Mouse (Mus musculus): ENCODE data around the gene Snx17. TPM values are rescaled to one million over a fixed set of nuclear protein-coding genes. Genes with fewer than 3 reads are reported as not detected.

Gene Snx17
- polyA plus RNA-seq, 1 experiment from 2014 or later: 115 TPM

DNA sequence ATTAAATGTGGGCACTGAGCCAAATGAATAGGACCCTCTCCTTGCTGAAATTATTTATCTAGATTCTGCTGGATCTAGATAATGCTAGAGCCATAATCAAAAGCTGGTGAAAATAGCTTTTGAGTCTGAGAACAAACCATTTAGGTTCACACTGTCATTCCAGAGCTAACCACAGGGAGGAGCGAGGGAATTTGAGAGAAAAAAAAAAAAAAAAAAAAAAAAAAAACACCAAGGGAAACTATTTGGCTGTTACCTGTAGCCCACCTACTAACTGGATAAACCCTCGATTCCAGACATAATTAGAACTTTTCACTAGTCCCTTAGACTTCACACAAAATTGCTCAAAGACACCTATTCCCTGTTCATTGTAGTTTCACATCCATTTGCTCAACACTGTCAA lies 26.0 kb downstream of the Snx17 start:
- no peak for ATAC-seq (ENCODE audit: low FRiP score, low read depth)
- 1% methylated on average over 2 of the region's 2 CpGs for whole genome bisulfite sequencing
- H3K27ac ChIP-seq (replicated peaks): no peak overlapping the region
- no peaks in the 10 kb centered on the region for H3K9me3 ChIP-seq
- no peaks in the 10 kb centered on the region for H3K36me3 ChIP-seq
- H3K9ac ChIP-seq: peak overlapping the region; percentile 27; the same call in 1 of the 2 replicates
- no peaks in the 10 kb centered on the region for H3K27me3 ChIP-seq
- H3K4me2 ChIP-seq: peak overlapping the region; percentile 66
- peaks cover 26% of the 10 kb centered on the region for H3K4me1 ChIP-seq (replicated peaks)
- H3K4me3 ChIP-seq: peak overlapping the region; percentile 85

GRCm38 (mm10) chr5:31219474-31219873 lies 26.4 kb downstream of the Snx17 start:
- Histone ChIP-seq H3K4me1 (replicated peaks) (peaks cover 26% of the 10 kb centered on the region), H3K4me2 (peak overlapping the region; percentile 66), H3K4me3 (peak overlapping the region; percentile 85), H3K9me3 (no peaks in the 10 kb centered on the region), H3K27ac (replicated peaks) (peak overlapping the region; percentile 94), H3K9ac (peak overlapping the region; percentile 80), H3K36me3 (no peaks in the 10 kb centered on the region), H3K27me3 (no peaks in the 10 kb centered on the region)
- no peak for ATAC-seq (ENCODE audit: low FRiP score, low read depth)
- WGBS: 1% methylated on average over 11 of the region's 11 CpGs

DNA sequence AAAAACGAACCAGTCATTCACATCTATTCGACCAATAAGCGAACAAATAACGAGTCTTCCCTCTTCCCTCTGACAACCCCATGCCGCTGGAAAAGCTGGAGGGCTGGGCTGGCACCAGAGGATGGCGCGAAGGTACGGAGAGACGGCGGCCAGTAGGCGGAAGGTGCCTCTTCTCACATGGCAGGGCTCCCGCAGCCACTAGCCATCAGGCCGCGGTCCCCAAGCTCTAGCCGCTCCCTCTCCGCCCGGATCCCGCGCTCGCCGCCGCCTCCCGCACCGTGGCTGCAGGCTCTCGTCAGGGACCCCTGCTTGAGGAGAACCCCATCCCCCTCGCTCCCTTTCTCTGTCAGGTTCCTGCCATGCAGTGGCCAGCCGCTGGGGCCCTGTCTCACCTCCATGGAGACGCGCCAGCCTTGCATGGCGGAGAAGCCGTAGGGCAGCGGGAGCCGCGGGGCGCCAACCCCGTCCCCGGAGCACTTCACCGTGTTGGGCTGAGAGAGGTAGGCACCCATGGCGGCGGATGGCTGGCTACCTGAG lies 27.0 kb downstream of the Snx17 start:
- H3K4me2 ChIP-seq: peak overlapping the region; percentile 66
- H3K36me3 ChIP-seq: no peaks in the 10 kb centered on the region
- no peaks in the 10 kb centered on the region for H3K27me3 ChIP-seq
- peak overlapping the region; percentile 85 for H3K4me3 ChIP-seq
- under 1% methylated on average over 38 of the region's 40 CpGs for WGBS
- peak; percentile 67; the same call in 1 of the 2 replicates for ATAC-seq (ENCODE audit: low FRiP score, low read depth)
- H3K4me1 ChIP-seq (replicated peaks): peaks cover 26% of the 10 kb centered on the region
- no peaks in the 10 kb centered on the region for H3K9me3 ChIP-seq
- peak overlapping the region; percentile 80 for H3K9ac ChIP-seq
- peak overlapping the region; percentile 94 for H3K27ac ChIP-seq (replicated peaks)

GRCm38 (mm10) chr5:31220448-31221303 lies 27.6 kb downstream of the Snx17 start, which contains the start of gene Ppm1g:
Ppm1g (minus strand) TSS chr5:31220687.
- H3K36me3 ChIP-seq: no peaks in the 10 kb centered on the region
- peak; percentile 96 for ATAC-seq (ENCODE audit: low FRiP score, low read depth)
- H3K4me1 ChIP-seq (replicated peaks): peaks cover 26% of the 10 kb centered on the region
- H3K27me3 ChIP-seq: no peaks in the 10 kb centered on the region
- peak within 1 kb of the TSS; percentile 94 for H3K27ac ChIP-seq (replicated peaks)
- no peaks in the 10 kb centered on the region for H3K9me3 ChIP-seq
- WGBS: under 1% methylated on average over 69 of the region's 70 CpGs
- peak within 1 kb of the TSS; percentile 85 for H3K4me3 ChIP-seq
- H3K4me2 ChIP-seq: peak within 1 kb of the TSS; percentile 66
- peak within 1 kb of the TSS; percentile 80 for H3K9ac ChIP-seq

DNA sequence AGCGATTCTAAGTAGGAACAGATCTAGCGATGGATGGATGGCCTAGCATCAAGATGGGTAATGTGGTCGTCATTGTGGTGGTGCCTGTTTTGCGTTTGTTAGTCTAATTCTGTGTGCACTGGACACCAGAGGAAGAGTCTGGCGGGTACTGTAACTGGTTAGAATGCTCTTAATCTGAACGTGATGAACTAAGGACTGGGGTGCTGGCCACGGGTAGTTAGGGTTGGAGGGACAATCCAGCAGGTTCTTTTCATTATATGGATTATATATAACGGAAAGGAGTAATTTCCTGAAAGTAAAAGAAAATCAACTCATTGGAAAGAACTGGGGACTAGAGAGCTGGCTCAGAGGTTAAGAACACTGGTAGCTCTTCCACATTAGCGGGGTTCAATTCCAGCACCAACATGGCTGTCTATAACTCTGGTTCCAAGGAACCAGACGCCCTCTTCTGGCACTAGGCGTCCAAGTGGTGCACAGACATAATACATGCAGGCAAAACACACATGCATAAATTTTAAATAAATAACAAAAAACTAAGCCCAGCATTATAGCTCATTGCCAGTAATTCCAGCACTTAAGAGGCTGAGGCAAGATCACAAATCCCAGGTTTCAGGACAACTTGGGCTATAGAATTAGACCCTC lies 28.4 kb downstream of the Snx17 start:
- WGBS: 13% methylated on average over 11 of the region's 11 CpGs
- Histone ChIP-seq H3K9me3 (no peaks in the 10 kb centered on the region), H3K27ac (replicated peaks) (peak overlapping the region; percentile 94), H3K4me2 (peak overlapping the region; percentile 66), H3K9ac (peak overlapping the region; percentile 80), H3K27me3 (0 out of 2 replicates have a peak, but pooled peaks cover 2% of the 10 kb centered on the region), H3K4me1 (replicated peaks) (peaks cover 26% of the 10 kb centered on the region), H3K4me3 (peak overlapping the region; percentile 85), H3K36me3 (no peaks in the 10 kb centered on the region)
- no peak for ATAC-seq (ENCODE audit: low FRiP score, low read depth)

DNA sequence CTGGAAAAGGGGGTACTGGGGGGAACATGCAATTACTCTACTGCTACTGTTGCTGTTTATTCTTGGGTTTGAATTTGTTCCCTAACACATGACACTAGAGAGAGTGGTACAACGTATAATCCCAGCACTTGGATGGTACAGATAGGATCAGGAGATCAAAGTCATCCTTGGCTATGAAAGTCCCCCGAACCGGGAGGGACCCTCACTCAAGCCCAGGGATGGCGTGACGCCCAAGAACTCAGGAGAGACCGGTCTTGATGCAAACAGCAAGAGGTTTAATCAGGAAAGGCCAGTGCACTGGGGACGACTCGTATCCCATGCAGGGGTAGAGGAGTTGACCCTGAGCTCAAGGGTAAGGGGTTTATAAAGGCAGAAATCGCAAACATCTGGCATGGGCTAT lies 29.7 kb downstream of the Snx17 start:
- Histone ChIP-seq H3K4me1 (replicated peaks) (peaks cover 24% of the 10 kb centered on the region), H3K27ac (replicated peaks) (no peak overlapping the region), H3K27me3 (0 out of 2 replicates have a peak, but pooled peaks cover 2% of the 10 kb centered on the region), H3K4me2 (no peak overlapping the region), H3K9me3 (no peaks in the 10 kb centered on the region), H3K9ac (no peak overlapping the region), H3K36me3 (no peaks in the 10 kb centered on the region), H3K4me3 (no peak overlapping the region)
- 97% methylated on average over 9 of the region's 9 CpGs for WGBS
- no peak for ATAC-seq (ENCODE audit: low FRiP score, low read depth)

GRCm38 (mm10) chr5:31226641-31227040 lies 33.6 kb downstream of the Snx17 start:
- H3K36me3 ChIP-seq: no peaks in the 10 kb centered on the region
- H3K9ac ChIP-seq: no peak overlapping the region
- H3K4me2 ChIP-seq: no peak overlapping the region
- H3K4me3 ChIP-seq: no peak overlapping the region
- no peaks in the 10 kb centered on the region for H3K9me3 ChIP-seq
- 0 out of 2 replicates have a peak, but pooled peaks cover 2% of the 10 kb centered on the region for H3K27me3 ChIP-seq
- H3K27ac ChIP-seq (replicated peaks): no peak overlapping the region
- peaks cover 8% of the 10 kb centered on the region for H3K4me1 ChIP-seq (replicated peaks)
- WGBS: 92% methylated on average over 1 of the region's 1 CpGs
- no peak for ATAC-seq (ENCODE audit: low FRiP score, low read depth)

- peak; percentile 98 for ATAC-seq (ENCODE audit: low FRiP score, low read depth)
- peak within 1 kb of the TSS; percentile 99 for H3K9ac ChIP-seq
Observed at GRCm38 (mm10) chr5:31240637-31241521, 47.9 kb downstream of the Snx17 start, which contains the start of the genes Nrbp1 and Gm9970. Nrbp1 (plus strand) TSS chr5:31240864. Gm9970 (minus strand) TSS chr5:31241232.

GRCm38 (mm10) chr5:31241522-31242034 lies 48.6 kb downstream of the Snx17 start:
- H3K4me2 ChIP-seq: peak overlapping the region; percentile 81
- H3K36me3 ChIP-seq: peaks cover 30% of the 10 kb centered on the region
- H3K27me3 ChIP-seq: no peaks in the 10 kb centered on the region
- 0% methylated on average over 13 of the region's 13 CpGs for WGBS
- H3K9ac ChIP-seq: peak overlapping the region; percentile 99
- ATAC-seq (ENCODE audit: low FRiP score, low read depth): no peak
- H3K9me3 ChIP-seq: no peaks in the 10 kb centered on the region
- peaks cover 21% of the 10 kb centered on the region for H3K4me1 ChIP-seq (replicated peaks)
- peak overlapping the region; percentile 98 for H3K4me3 ChIP-seq
- peak overlapping the region; percentile 98 for H3K27ac ChIP-seq (replicated peaks)

More at GRCm38 (mm10) chr5:31240637-31241521, 47.9 kb downstream of the Snx17 start, which contains the start of the genes Nrbp1 and Gm9970:
- Histone ChIP-seq H3K4me2 (peak within 1 kb of the TSS; percentile 81), H3K27me3 (no peaks in the 10 kb centered on the region), H3K36me3 (peaks cover 23% of the 10 kb centered on the region), H3K9me3 (no peaks in the 10 kb centered on the region), H3K27ac (replicated peaks) (peak within 1 kb of the TSS; percentile 98), H3K4me3 (peak within 1 kb of the TSS; percentile 98), H3K4me1 (replicated peaks) (peaks cover 21% of the 10 kb centered on the region)
- WGBS: under 1% methylated on average over 70 of the region's 103 CpGs

- H3K27ac ChIP-seq (replicated peaks): no peak overlapping the region
- H3K9ac ChIP-seq: peak overlapping the region; percentile 99
- WGBS: 25% methylated on average over 10 of the region's 10 CpGs
Observed at GRCm38 (mm10) chr5:31242191-31242590, 49.2 kb downstream of the Snx17 start.

More at GRCm38 (mm10) chr5:31242191-31242590, 49.2 kb downstream of the Snx17 start:
- Histone ChIP-seq H3K4me2 (peak overlapping the region; percentile 81), H3K27me3 (no peaks in the 10 kb centered on the region), H3K36me3 (peaks cover 36% of the 10 kb centered on the region), H3K4me3 (peak overlapping the region; percentile 98), H3K4me1 (replicated peaks) (peaks cover 21% of the 10 kb centered on the region), H3K9me3 (no peaks in the 10 kb centered on the region)
- ATAC-seq (ENCODE audit: low FRiP score, low read depth): no peak

Measured in hindbrain, embryonic 15.5 days (tissue).